Mouse (Mus musculus): ENCODE data around the gene Zfp46. TPM values are rescaled to one million over a fixed set of nuclear protein-coding genes. Genes with fewer than 3 reads are reported as not detected.

The Zfp46 gene
- polyA plus RNA-seq, 1 experiment from 2014 or later: 14.6 TPM

DNA sequence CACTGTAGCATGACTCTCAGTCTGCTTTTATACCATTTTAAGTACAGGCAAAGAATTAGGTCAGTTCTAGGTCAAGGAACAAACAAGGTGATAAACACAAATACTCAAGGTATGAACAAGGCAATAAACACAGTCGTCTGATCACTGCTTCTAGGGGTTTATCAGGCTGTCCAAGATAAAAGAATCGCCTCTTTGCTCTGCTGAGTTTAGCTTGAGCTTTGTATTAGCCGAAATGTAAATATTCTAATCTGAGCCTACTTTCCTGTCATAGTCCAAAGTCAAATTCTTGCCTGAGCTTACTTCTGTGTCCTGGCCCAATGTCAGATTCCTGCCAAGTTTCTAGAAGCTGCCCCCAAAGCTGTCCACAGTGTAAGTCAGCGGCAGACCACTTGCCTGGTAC lies 18.0 kb downstream of the Zfp46 start:
- H3K36me3 ChIP-seq: no peaks in the 10 kb centered on the region
- H3K4me3 ChIP-seq: no peak overlapping the region
- no peak for DNase-seq (ENCODE audit: low spot score)
- WGBS: 46% methylated on average over 4 of the region's 4 CpGs
- no peaks in the 10 kb centered on the region for H3K9me3 ChIP-seq
- H3K27me3 ChIP-seq (ENCODE audit: insufficient read depth, poor library complexity, severe bottlenecking): no peaks in the 10 kb centered on the region
- no peaks in the 10 kb centered on the region for H3K4me1 ChIP-seq
- H3K27ac ChIP-seq: no peak overlapping the region

DNA sequence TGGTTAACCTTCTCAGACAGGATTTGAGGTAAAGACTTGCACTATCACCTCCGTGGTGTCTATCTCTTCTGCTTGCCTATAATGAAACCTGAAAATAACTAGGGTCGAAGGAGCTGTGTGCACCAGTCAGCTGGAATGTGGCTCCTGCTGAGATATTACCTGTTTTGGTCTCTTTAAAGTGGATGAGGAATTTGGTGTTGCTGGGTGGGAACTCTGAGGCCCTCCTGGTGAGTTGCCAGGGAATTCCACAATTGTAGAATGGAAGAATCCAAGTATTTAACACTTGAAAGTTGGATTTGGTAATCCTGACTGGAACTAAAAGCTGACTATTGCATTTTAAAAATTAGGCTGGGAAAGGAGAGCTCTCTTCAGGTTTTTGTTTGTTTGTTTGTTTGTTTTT lies 19.7 kb downstream of the Zfp46 start:
- Histone ChIP-seq H3K27ac (no peak overlapping the region), H3K9me3 (no peaks in the 10 kb centered on the region), H3K4me3 (no peak overlapping the region), H3K4me1 (peaks cover 3% of the 10 kb centered on the region), H3K27me3 (ENCODE audit: insufficient read depth, poor library complexity, severe bottlenecking) (no peaks in the 10 kb centered on the region), H3K36me3 (no peaks in the 10 kb centered on the region)
- WGBS: 32% methylated on average over 2 of the region's 2 CpGs
- DNase-seq (ENCODE audit: low spot score): no peak

DNA sequence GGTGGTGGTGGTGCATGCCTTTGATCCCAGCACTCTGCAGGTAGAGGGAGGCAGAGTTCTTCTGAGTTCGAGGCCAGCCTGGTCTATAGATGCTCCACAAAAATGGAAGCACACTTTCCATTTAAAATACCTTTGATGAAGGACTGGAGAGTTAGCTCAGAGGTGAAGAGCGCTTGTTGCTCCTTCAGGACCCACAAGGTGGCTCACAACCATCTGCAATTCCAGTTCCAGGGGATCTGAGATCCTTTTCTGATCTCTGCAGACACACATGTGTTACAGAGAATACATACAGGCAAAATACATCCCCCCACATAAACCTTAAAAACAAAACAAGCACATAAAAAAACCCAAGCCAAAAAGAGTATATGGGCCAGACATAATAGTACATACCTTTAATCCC lies 23.9 kb downstream of the Zfp46 start:
- no peak overlapping the region for H3K27ac ChIP-seq
- H3K4me1 ChIP-seq: peaks cover 28% of the 10 kb centered on the region
- H3K27me3 ChIP-seq (ENCODE audit: insufficient read depth, poor library complexity, severe bottlenecking): no peaks in the 10 kb centered on the region
- no peaks in the 10 kb centered on the region for H3K9me3 ChIP-seq
- H3K36me3 ChIP-seq: no peaks in the 10 kb centered on the region
- no peak for DNase-seq (ENCODE audit: low spot score)
- WGBS: 53% methylated on average over 2 of the region's 2 CpGs
- no peak overlapping the region for H3K4me3 ChIP-seq

DNA sequence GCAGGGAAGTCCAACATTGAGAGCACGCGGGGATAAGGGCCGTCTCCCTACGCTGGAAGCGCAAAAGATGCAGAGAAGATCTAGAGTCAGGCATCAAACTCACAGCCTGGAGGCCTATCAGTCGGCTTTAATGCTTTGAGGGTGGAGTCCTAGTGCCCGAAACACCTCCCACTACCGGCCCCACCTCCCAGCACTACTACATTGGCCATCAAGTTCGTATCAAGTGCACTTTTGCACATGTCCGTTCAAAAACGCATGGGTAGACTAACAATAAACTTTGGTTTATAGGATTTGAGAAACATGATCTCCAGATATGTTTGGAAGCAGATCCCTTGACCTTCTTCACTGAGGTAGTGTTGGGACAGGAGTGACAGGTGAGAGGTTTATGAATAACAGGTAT lies 25.3 kb downstream of the Zfp46 start:
- Histone ChIP-seq H3K9me3 (no peaks in the 10 kb centered on the region), H3K36me3 (no peaks in the 10 kb centered on the region), H3K27me3 (ENCODE audit: insufficient read depth, poor library complexity, severe bottlenecking) (no peaks in the 10 kb centered on the region), H3K4me3 (peak overlapping the region; percentile 100), H3K27ac (peak overlapping the region; percentile 99), H3K4me1 (peaks cover 42% of the 10 kb centered on the region)
- 2% methylated on average over 11 of the region's 11 CpGs for WGBS
- peak; percentile 91 for DNase-seq (ENCODE audit: low spot score)

DNA sequence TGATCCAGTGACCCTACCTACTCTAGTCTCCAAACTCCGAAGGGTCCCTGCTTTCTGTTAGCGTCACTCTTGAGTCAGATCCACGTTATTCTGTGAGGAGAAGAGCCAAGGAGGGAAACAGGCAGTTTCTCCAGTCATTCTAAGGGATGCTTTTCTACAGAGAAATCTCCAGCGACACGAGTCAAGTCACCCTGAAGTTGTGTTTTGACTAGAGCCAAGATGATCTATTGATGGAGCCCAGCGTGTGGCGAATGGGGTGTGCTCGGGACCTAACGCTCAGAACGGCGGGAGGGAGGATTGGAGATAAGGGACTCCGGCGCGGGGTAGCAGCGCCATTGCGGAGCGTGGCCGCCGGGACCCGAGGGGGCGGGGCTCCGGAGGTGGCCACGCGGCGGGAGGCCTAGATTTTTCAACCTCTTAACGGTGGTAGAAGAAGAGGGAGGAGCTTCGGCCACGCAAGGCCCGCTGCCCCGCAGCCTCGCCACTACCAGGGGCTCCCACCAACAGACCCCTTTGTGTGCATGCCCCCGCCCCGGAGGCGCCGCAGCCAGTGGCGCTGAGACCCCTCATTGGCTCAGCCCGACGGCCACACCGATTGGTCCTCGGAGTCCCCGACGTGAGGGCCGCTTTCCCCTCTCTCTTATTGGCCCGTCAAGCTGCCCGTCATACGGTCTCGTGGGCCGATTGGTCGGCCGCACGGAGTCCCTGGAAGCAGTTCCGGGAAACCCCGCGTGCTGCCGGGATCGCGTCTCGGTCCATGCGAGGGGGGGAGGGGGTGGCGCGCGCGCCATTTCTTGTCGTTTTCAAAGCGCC lies 26.0 kb downstream of the Zfp46 start, which contains the start of gene Hnrnpr:
TSS of gene Hnrnpr (plus strand) at position 714 of the 813 bp plus-strand sequence.
- H3K36me3 ChIP-seq: no peaks in the 10 kb centered on the region
- no peaks in the 10 kb centered on the region for H3K9me3 ChIP-seq
- peak within 1 kb of the TSS; percentile 100 for H3K4me3 ChIP-seq
- H3K27me3 ChIP-seq (ENCODE audit: insufficient read depth, poor library complexity, severe bottlenecking): no peaks in the 10 kb centered on the region
- WGBS: 1% methylated on average over 65 of the region's 65 CpGs
- peak within 1 kb of the TSS; percentile 99 for H3K27ac ChIP-seq
- peaks cover 42% of the 10 kb centered on the region for H3K4me1 ChIP-seq
- DNase-seq (ENCODE audit: low spot score): peak; percentile 100

DNA sequence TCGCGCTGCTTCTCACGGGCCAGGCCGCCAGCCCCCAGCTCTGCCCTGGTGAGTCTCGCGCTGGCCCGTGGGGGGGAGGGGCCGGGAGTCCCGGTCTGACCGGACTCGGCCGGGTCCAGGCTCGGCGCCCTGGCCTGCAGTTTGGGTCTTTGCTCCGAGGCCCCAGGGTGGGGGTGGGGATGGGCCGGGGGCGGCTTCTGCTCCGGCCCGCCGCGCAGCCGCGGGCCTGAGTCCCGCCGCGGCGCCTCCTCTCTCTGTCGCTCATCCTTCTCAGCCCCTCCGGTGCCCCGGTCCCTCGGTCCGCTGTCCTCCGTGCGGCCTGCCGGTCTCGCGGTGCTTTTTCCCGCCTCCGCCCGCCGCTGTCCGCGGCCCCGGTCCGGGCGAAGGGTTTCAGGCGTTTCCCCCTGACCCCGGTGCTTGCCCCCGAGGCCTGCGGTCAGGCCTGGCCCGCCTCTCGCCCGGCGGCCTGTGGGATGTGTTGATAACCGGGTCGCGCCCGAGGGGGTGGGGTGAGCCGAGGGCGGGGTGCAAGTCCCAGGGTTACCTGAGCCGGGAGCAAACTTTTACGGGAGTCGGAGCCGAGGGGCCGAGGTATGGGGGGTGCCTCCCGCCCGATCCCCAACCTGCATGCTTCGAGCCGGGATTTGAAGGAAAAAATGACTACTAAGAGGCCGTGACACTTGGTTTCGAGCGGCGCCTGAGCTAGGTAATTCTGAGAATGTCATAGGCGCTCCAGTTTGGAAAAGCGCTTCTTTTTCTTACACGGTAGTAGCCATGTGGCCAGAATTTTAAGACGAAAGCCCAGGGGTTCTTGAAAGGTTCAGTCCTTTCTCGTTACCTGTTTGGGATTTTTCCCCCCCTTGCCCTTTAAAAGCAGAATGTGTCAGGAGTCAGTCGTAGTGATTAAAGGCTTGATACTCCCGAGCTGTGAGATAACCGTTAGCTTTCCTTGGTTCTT lies 26.8 kb downstream of the Zfp46 start:
- Histone ChIP-seq H3K27me3 (ENCODE audit: insufficient read depth, poor library complexity, severe bottlenecking) (no peaks in the 10 kb centered on the region), H3K4me3 (peak overlapping the region; percentile 100), H3K4me1 (peaks cover 42% of the 10 kb centered on the region), H3K9me3 (no peaks in the 10 kb centered on the region), H3K27ac (peak overlapping the region; percentile 99), H3K36me3 (peaks cover 2% of the 10 kb centered on the region; the same call in 1 of the 2 replicates)
- peak; percentile 89 for DNase-seq (ENCODE audit: low spot score)
- WGBS: under 1% methylated on average over 79 of the region's 81 CpGs

DNA sequence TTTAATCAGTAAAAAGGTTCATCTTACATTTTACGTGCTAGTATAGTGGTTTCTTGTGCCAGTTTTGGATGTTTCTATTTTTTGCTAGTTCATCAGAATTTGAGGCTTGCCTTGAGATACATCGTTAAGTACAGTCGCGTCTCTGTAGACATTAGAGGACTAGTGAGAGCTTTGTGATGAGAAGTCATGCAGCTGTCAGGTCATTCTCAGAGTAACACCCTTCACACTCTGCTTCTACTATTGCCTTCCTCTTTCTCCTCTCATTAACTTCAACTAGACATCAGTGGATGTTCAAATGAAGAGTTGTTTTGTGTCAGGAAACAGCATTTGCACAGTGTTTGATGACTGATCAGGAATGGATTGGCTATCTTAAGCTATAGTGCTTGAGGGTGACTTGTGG lies 28.1 kb downstream of the Zfp46 start:
- Histone ChIP-seq H3K4me3 (peak overlapping the region; percentile 100), H3K27me3 (ENCODE audit: insufficient read depth, poor library complexity, severe bottlenecking) (no peaks in the 10 kb centered on the region), H3K36me3 (peaks cover 14% of the 10 kb centered on the region), H3K27ac (peak overlapping the region; percentile 10; the same call in 1 of the 2 replicates), H3K9me3 (no peaks in the 10 kb centered on the region), H3K4me1 (peaks cover 42% of the 10 kb centered on the region)
- no peak for DNase-seq (ENCODE audit: low spot score)
- 38% methylated on average over 4 of the region's 4 CpGs for WGBS

DNA sequence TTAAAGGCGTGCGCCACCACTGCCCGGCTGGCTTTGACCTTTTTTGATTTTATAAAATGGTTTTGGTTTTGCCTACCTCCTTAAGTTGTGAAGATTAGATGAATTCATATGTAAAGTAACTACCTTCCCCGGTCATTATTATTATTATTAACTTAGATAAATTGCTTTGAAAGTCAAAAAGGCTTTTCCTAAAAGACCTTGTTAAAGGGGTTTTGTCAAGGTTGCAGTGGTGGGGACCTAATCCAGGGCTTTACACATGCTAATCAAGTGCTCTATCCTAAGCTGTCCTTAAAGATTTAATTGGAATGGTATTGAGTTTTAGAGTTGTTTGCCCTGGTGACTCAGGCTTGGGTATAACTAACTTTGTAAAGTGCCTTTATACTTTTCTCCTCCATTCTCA lies 33.2 kb downstream of the Zfp46 start:
- 92% methylated on average over 4 of the region's 4 CpGs for WGBS
- no peak overlapping the region for H3K4me3 ChIP-seq
- no peak for DNase-seq (ENCODE audit: low spot score)
- no peaks in the 10 kb centered on the region for H3K9me3 ChIP-seq
- no peak overlapping the region for H3K27ac ChIP-seq
- peaks cover 18% of the 10 kb centered on the region for H3K4me1 ChIP-seq
- H3K27me3 ChIP-seq (ENCODE audit: insufficient read depth, poor library complexity, severe bottlenecking): no peaks in the 10 kb centered on the region
- H3K36me3 ChIP-seq: peaks cover 61% of the 10 kb centered on the region

DNA sequence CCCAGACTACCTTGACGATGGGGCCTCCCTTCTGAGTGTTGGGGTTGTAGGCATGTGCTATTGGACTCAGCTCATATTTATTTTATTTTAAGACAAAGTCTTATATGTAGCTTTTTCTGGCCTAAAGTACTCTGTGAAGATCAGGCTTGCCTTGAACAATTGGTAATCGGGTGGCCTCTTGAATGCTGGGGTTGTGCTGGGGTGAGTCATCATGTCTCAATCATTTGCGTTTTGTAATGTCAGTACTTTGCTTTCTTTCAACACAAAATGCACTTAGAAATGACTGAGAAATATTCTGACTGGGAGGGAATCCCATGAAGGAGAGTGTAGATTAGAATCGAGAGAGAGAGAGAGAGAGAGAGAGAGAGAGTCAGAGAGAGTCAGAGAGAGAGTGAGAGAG lies 35.5 kb downstream of the Zfp46 start:
- WGBS: 79% methylated on average over 4 of the region's 4 CpGs
- peaks cover 80% of the 10 kb centered on the region for H3K36me3 ChIP-seq

DNA sequence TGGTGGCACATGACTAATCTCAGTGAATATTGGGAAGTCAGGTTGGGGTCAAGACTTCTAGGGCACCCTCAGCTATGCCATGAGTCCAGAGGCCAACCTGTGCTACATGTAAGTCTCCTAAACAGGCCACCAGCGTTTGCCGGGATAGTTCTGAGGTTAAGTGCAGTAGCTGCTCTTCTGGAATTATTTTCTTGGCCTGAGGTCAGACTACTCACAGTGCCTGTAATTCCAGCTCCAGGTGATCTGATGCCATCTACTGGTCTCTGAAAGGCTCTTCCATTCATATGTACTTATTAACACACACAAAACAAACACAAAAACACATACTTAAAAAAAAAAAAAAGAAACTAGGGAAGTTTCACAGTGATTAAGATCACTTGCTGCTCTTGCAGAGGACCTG lies 39.7 kb downstream of the Zfp46 start:
- WGBS: 76% methylated on average over 2 of the region's 2 CpGs
- Histone ChIP-seq H3K36me3 (peaks cover 74% of the 10 kb centered on the region), H3K9me3 (no peaks in the 10 kb centered on the region), H3K4me3 (no peak overlapping the region), H3K4me1 (no peaks in the 10 kb centered on the region), H3K27ac (no peak overlapping the region), H3K27me3 (ENCODE audit: insufficient read depth, poor library complexity, severe bottlenecking) (no peaks in the 10 kb centered on the region)
- DNase-seq (ENCODE audit: low spot score): no peak

More for the DNA sequence above, 35.5 kb downstream of the Zfp46 start:
- H3K27ac ChIP-seq: no peak overlapping the region
- H3K9me3 ChIP-seq: no peaks in the 10 kb centered on the region
- DNase-seq (ENCODE audit: low spot score): no peak
- H3K27me3 ChIP-seq (ENCODE audit: insufficient read depth, poor library complexity, severe bottlenecking): no peaks in the 10 kb centered on the region
- no peak overlapping the region for H3K4me3 ChIP-seq
- H3K4me1 ChIP-seq: no peaks in the 10 kb centered on the region

DNA sequence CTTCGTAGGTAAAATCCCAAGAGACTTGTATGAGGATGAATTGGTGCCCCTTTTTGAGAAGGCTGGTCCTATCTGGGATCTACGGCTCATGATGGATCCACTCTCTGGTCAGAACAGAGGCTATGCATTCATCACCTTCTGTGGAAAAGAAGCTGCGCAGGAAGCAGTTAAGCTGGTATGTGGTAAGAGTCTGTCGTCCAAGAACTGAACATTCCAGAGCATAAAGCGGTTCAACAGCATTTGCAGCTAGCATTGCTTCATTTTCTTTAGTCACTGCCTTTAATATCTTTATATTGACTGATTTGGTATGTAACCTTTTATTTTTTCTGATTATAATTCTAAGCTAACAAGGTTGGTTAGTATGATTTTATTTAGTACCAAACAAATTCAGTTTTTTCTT lies 42.8 kb downstream of the Zfp46 start:
- Histone ChIP-seq H3K27ac (no peak overlapping the region), H3K4me3 (no peak overlapping the region), H3K27me3 (ENCODE audit: insufficient read depth, poor library complexity, severe bottlenecking) (no peaks in the 10 kb centered on the region), H3K36me3 (peaks cover 75% of the 10 kb centered on the region), H3K9me3 (no peaks in the 10 kb centered on the region), H3K4me1 (no peaks in the 10 kb centered on the region)
- no peak for DNase-seq (ENCODE audit: low spot score)
- WGBS: 77% methylated on average over 5 of the region's 5 CpGs

DNA sequence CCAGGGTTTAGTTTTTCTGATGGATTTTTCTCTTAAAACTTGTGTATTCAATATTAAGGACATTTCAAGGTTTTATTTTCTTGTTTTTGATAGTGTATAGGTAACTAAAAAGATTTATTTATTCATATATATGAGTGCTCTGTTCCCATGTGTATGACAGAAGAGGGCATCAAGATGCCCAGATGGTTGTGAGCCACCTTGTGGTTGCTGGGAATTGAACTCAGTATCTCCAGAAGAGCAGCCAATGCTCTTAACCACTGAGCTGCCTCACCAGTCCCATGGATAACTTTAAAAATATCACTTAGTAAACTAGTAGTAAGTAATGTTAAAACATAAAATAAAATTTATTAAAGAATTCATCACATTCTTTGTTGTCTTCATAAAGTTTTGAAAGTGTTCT lies 43.6 kb downstream of the Zfp46 start:
- H3K4me1 ChIP-seq: no peaks in the 10 kb centered on the region
- no peaks in the 10 kb centered on the region for H3K9me3 ChIP-seq
- DNase-seq (ENCODE audit: low spot score): no peak
- H3K27me3 ChIP-seq (ENCODE audit: insufficient read depth, poor library complexity, severe bottlenecking): no peaks in the 10 kb centered on the region
- H3K36me3 ChIP-seq: peaks cover 76% of the 10 kb centered on the region
- H3K4me3 ChIP-seq: no peak overlapping the region
- no peak overlapping the region for H3K27ac ChIP-seq

DNA sequence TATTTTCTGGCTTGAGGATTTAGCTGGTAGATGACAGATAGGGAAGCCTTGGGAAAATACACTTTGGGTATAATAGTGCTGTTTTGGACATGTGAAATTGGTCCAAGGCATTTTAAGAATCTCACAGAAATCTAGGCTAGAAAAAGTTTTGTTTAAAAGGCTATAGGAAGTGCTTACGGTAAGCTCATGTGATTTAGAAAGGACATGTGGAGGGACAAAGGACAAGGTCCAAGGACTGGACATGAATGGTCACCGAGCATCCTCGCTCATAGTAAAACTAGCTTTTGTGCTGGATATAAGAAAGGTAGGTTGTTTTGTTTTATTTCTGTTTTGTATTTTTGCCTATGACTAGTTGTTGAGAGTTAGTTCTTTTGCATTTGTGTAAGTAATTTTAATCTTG lies 47.2 kb downstream of the Zfp46 start:
- no peaks in the 10 kb centered on the region for H3K9me3 ChIP-seq
- DNase-seq (ENCODE audit: low spot score): no peak
- WGBS: 92% methylated on average over 3 of the region's 3 CpGs
- H3K27me3 ChIP-seq (ENCODE audit: insufficient read depth, poor library complexity, severe bottlenecking): no peaks in the 10 kb centered on the region
- peaks cover 13% of the 10 kb centered on the region for H3K4me1 ChIP-seq
- no peak overlapping the region for H3K27ac ChIP-seq
- H3K36me3 ChIP-seq: peaks cover 76% of the 10 kb centered on the region
- H3K4me3 ChIP-seq: no peak overlapping the region

Measured in heart, embryonic 10.5 days (tissue).